Mouse (Mus musculus): Measurements from ENCODE around the gene Adamts9.

- TF ChIP-seq POLR2A (IDR thresholded peaks at IDR 0.05; ENCODE audit: low read depth, low read length) (no peak), MXI1 (IDR thresholded peaks at IDR 0.05; ENCODE audit: low read depth, low read length) (no peak), USF2 (conservative IDR thresholded peaks at IDR 0.05; ENCODE audit: low read depth, low read length) (no peak), ZC3H11A (IDR thresholded peaks at IDR 0.05; ENCODE audit: low read depth, low read length) (no peak), USF1 (IDR thresholded peaks at IDR 0.05; ENCODE audit: low read depth, low read length) (no peak), NELFE (IDR thresholded peaks at IDR 0.05; ENCODE audit: low read depth, low read length) (no peak), E2F4 (IDR thresholded peaks at IDR 0.05; ENCODE audit: insufficient replicate concordance, low read depth, low read length) (no peak), ELF1 (IDR thresholded peaks at IDR 0.05; ENCODE audit: low read depth, low read length) (no peak)
Observed at GRCm38 (mm10) chr6:92987846-92988619, 44.7 kb upstream of the Adamts9 start.
